Mouse (Mus musculus) E14TG2a.4 (cell line): ENCODE results near the gene Ninj1.

Source experiments
- CTCF ChIP-seq: conservative IDR thresholded peaks from 2 replicates; pipeline ENCODE4 v1.5.1; 2014; ENCODE audit warnings: low read length
- NANOG ChIP-seq: IDR thresholded peaks from 2 replicates; pipeline ENCODE4 v1.6.1; 2014; ENCODE audit warnings: borderline replicate concordance, low read length, mixed read lengths

DNA sequence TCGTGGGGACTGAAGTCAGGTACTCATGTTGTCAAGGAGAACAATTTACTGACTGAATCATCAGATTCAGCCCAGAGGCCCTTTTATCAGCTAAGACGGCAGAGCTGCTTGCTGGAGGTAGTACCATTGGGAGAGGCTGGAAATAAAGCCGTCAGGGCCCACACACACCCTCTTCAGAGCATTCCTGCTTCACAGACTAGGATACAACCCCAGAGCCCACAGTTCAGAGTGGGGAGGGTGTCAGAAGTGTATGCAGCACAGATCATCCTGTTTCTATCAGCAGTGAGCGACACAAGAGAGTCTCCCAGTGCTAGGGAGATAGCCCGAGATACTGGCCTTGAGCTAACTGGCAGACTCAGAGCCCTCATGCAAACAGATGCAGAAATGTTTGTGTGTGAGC lies 4.1 kb upstream of the Ninj1 start:
- no peak for TF ChIP-seq CTCF
- TF ChIP-seq NANOG: no peak
